Mouse (Mus musculus) small intestine, adult 2 months (tissue): ENCODE measurements around the gene Fgf4.

ENCODE experiments used
- CTCF ChIP-seq: fragments of 200-500 bp; IDR thresholded peaks from 2 replicates; pipeline ENCODE4 v1.5.1; 2012; ENCODE audit warnings: low read depth, mild to moderate bottlenecking, control low read depth, inconsistent platforms, low read length, moderate library complexity, mixed read lengths; ENCODE audit not compliant: insufficient replicate concordance, insufficient read length; ENCODE audit errors: extremely low read depth
- POLR2A ChIP-seq: fragments of 200-500 bp; IDR thresholded peaks from 2 replicates; pipeline ENCODE4 v1.6.1; 2012; ENCODE audit warnings: low read depth, mild to moderate bottlenecking, control low read depth, inconsistent platforms, low read length, moderate library complexity

GRCm38 (mm10) chr7:144896294-144897218 is 49.4 kb downstream of the Fgf4 start, which contains the start of gene Fgf15:
- no peak for TF ChIP-seq POLR2A
- TF ChIP-seq CTCF, result no peak
